Mouse (Mus musculus) cerebellum, adult 8-10 months (tissue): ENCODE data around the gene Comt.

Experiments used
- DNase-seq: peaks from one replicate; pipeline ENCODE4 v3.0.0; 2022

The Comt gene

GRCm38 (mm10) chr16:18430641-18431212 is 4.1 kb upstream of the Comt start:
- no peak for DNase-seq

GRCm38 (mm10) chr16:18429641-18430040 is 3.0 kb upstream of the Comt start:
- DNase-seq = no peak

DNA sequence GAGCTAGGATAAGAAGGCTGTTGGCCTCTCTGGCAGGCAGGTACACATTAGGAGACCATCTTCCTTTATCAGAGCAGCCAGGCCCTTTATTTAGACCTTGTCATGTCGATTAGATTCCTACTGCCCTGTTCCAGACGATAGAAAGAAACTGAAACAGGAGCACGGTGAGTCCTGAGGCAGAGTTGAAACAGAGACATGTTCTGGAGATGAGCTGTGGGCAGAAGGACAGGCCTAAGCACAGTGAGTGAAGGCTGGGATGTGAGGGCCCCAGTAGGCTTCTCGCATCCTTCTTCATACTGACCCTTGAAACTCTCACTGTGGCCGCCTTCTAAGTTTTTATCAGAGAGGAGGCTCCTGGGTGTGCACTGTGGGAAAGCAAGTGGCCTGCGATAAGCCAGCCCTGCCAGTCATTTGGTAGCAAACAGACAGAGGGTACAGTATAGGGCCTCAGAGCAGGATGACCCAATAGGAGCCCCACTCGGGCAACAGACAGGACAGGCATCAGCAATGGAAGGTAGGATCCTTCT is 1.9 kb upstream of the Comt start:
- DNase-seq = no peak

DNA sequence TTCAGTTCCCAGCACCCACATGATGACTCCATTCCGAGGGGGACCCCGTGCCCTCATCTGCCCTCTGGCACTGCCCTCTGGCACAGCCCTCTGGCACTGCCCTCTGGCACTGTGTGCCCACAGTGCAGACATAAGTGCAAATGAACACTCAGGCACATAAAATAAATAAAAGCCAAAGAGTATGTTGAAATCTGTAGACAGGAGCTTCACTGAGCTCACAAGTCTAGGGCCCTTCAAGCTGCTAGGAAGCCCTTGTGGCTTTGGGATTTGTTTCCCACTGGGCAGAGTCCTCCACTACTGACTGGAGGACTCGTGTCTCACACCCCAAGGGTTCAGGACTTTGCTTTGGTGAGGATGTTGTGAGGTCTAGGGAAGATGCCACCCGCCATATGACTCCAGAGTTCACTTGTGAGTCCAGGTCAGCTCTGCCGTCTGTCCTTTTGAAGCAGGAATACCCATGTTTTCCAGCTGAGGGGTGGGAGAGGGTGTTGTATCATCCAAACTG is 1.4 kb upstream of the Comt start:
- DNase-seq = no peak

DNA sequence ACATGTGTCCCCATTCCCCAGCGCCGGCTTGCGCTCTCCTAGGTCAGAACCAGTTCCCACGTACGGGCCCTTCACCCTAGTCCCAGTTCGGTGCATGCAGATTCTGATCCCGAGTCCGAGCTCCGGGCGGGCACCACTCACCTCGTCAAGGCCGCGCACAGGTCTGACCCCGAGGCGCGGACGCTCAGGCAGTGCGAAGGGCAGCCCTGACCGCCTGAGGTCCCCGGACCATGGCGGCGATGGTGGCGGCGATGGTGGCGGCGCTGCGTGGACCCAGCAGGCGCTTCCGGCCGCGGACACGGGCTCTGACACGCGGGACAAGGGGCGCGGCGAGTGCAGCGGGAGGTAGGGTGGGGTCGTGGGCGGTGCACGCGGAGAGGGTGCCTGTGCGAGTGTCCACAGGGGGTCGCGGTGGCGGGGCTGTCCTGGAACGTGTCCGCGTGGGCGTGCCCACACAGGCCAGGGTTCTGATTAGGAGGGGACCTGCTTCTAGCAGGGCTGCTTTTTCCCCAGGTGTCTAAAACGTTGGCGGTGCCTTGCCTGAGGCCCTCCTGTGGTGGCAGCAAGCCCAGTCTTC is 349 bp downstream of the Comt start, which contains the start of gene Txnrd2:
TSS of gene Txnrd2 (plus strand) at position 170 of the 577 bp plus-strand sequence.
- DNase-seq = peak; percentile 79

DNA sequence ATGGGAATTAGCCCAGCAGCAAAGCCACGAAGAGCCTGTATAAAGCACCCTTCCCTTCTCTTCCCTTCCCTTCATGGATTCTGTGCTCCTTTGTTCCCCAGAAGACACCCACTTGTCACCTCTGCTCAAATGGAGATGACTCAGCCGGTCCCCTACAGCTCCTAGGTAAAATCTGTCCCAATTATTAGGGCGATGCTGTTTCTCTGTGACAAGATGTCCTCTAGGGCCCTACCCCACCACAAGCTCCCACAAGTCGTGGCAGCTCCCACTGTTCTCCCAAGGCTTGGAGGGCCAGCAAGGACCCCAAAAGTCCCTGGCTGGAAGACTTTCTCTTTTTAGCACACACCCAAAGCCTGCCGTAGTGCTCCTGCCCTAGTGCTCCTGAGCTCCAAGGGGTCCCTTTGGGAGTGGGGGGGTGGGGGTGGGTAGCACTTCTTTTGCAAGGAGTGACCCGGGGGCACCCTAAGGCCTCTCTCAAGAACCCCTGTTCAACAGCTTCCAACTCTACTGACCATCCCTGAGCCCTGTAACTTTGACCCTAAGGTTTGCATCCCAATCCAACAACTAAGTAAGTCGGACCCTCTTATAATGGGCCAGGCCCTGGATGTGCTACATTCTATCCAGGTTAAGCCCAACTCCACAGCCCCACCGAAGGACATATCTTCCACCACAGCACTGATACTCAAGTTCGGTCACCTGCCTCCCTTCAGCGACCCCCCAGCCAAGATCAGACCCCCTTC is 1.0 kb downstream of the Comt start:
- peak; percentile 32 for DNase-seq

- DNase-seq = no peak
Observed at GRCm38 (mm10) chr16:18424364-18425045, 2.1 kb downstream of the Comt start.

DNA sequence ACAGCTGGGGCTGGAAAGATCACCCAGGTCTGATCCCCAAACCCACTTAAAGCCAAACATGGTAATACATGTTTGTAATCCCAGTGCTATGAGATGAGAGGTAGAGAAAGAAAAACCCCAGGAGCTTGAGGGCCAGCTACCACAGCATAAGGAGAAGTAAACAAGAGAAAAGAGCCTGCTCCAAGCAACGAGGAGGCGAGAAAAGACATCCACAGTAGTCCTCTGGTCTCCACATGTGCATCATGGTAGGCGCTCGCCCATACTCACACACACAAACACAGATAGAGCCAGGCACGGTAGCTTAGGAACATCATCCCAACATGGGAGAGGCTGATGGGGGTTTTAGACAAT is 2.8 kb downstream of the Comt start:
- DNase-seq = no peak

- DNase-seq = no peak
Observed at GRCm38 (mm10) chr16:18423203-18423914, 3.3 kb downstream of the Comt start.

GRCm38 (mm10) chr16:18420571-18420970 is 6.1 kb downstream of the Comt start:
- no peak for DNase-seq

DNA sequence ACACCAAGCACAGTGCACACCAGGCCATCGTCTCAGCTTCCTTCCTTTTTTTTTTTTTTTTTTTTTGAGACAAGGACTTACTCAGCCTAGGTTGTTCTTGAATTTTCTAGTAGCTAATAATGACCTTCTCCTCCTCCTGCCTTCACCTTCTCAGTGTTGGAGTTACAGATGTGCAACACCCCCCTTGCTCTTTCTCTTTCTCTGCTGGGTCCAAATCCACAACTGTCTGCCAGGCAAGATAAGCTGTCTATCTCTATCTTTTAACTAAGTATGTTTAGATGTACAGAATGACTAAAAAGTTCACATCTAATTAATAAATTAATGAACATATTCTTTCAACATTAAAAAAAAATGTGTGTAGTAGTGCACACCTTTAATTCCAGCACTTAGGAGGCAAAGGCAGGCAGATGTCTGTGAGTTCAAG is 7.0 kb downstream of the Comt start:
- no peak for DNase-seq

GRCm38 (mm10) chr16:18418756-18419602 is 7.7 kb downstream of the Comt start:
- DNase-seq = no peak

DNA sequence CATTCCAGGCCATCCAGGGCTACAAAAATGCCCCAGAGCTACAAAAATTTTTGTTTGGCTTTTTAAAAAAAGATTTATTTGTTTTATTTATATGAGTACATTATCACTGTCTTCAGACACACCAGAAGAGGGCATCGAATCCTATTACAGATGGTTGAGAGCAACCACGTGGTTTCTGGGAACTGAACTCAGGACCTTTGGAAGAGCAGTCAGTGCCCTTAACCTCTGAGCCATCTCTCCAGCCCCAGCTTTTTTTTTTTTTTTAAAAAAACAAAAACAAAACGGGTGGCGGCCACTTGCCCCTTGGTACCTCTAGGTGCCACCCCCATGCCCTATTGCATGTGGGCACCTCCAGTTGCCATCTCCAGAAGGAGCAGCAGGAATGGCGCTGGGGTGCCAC is 9.2 kb downstream of the Comt start:
- DNase-seq = no peak

DNA sequence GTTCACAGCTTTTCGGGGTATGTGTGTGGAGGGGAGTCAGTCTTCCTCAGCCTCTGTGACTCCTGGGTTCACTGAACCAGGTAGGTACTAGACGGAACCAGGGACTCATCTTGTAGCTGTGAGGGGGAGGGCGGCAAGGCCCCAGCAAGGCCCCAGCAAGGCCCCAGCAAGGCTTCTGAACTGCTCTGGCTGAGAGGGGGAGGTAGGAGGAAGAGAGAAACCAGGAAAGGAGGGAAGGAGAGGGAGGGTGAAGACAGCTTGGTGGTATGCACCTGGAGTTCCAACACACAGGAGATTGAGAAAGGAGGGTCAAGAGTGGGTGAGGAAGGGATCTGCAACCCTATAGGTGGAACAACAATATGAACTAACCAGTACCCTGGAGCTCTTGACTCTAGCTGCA is 9.8 kb downstream of the Comt start:
- DNase-seq = no peak

DNA sequence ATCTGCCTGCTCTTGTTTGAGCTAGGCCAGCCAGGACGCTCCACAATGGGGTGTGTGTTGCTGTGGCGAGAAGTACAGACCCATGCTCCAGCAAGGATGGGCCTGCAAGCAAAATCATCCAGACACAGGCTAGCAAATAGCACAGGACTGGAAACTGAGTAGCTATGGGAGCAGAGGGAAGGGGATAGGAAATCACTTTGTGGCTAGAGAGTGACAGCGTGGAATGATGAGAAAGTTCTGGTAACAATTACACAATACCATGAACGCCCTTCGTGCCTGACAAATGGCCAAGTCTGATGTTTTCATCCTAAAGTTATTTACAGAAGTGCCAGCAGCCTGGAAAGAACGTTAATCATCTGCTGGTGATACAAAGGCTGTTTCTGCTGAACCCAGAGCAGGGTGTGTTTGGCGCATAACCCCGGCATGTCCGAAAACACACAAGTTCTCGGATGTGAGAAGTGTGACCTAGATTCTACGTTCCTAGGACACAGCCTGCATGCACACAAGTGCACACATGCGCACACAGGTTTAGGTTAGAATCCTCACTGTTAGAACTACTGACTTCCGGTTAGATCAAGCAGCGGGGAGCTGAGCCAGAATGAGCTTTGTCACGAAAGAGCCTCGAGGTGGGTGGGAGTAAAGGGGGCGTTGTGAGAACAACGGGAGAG is 10.4 kb downstream of the Comt start:
- no peak for DNase-seq

GRCm38 (mm10) chr16:18413032-18413816 is 13.4 kb downstream of the Comt start:
- DNase-seq = no peak

GRCm38 (mm10) chr16:18411802-18412476 is 14.7 kb downstream of the Comt start:
- no peak for DNase-seq

DNA sequence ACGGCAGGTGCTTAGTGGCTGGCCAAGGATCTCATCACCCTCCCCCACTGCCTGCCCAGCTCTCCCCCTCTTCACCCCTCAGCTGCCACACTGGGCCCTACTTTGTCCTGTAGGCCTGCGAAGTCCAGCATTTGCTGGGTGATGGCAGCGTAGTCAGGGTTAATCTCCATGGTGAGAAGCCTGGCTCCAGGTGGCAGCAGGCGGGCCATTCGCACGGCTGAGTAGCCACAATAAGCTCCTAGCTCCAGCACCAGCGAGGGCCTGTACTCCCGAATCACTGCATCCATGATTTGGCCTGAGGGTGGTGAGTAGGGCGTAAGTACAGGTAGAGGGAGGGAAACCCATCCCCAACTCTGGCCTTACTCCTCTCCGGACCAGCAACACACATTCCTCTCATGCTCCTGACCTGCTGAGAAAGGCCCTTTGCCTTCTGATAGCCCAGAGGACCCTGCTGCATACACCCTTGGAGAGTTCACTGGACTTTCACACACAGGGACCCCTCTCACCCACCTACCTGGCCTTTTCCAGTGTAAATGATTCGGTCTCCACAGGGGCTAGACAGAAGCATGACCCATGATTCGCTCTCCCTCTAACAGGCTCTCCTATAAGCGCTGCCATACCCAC is 15.5 kb downstream of the Comt start:
- no peak for DNase-seq

- DNase-seq = no peak
Observed at GRCm38 (mm10) chr16:18410418-18410817, 16.2 kb downstream of the Comt start.
